Comparison of ENCODE assay signal across 8 mouse cellular contexts in genomic region chr1:149960734-149961424, GRCm38 (mm10). TPM values are rescaled to one million over a fixed set of nuclear protein-coding genes. Genes with fewer than 3 reads are reported as not detected.
DNase-seq lines count a peak whose midpoint lies in the region; ATAC-seq lines count a peak whose summit lies in the region.

TSS of gene Pla2g4a (minus strand) at chr1:149961290.

- 32% methylated on average over 15 of the region's 15 CpGs for WGBS in forebrain, embryonic 12.5 days

- no peak within 1 kb of the TSS for H3K27ac ChIP-seq in forebrain, embryonic 12.5 days

- H3K4me3 ChIP-seq in forebrain, embryonic 12.5 days (replicated peaks) = peak within 1 kb of the TSS; percentile 28

- H3K9me3 ChIP-seq in forebrain, embryonic 12.5 days = no peaks in the 10 kb centered on the region

- intact Hi-C loops in heart, postnatal 10 days (cut with DNase I) = no loop called here

- H3K27me3 ChIP-seq in forebrain, embryonic 12.5 days = no peaks in the 10 kb centered on the region

- peak; percentile 55 for DNase-seq in urinary bladder, adult 18-20 months (ENCODE audit: low spot score in 2 of 2)
- DNase-seq in urinary bladder, postnatal 10 days (ENCODE audit: low spot score) = no peak
- DNase-seq in heart, postnatal 10 days = peak; percentile 47 to 48
- peak; percentile 65 to 72 for DNase-seq in kidney, postnatal 4 days
- peak; percentile 64 for DNase-seq in lung, postnatal 25 days (ENCODE audit: low spot score)
- DNase-seq in ovary, postnatal 36 days (ENCODE audit: low spot score) = peak; percentile 34
- peak; percentile 56 for DNase-seq in urinary bladder, postnatal 25 days (ENCODE audit: low spot score)

- no peak within 1 kb of the TSS for H3K9ac ChIP-seq in forebrain, embryonic 12.5 days

- no peaks in the 10 kb centered on the region for H3K36me3 ChIP-seq in forebrain, embryonic 12.5 days (replicated peaks)

- H3K4me1 ChIP-seq in forebrain, embryonic 12.5 days = no peaks in the 10 kb centered on the region

- peak within 1 kb of the TSS; percentile 48 for H3K4me2 ChIP-seq in forebrain, embryonic 12.5 days

- ATAC-seq in forebrain, embryonic 12.5 days (ENCODE audit: low FRiP score) = no peak

RNA-seq across cellular contexts. Expression of gene Pla2g4a, which starts in this region (rescaled TPM):
- 2.7 and 3.1 TPM in 2 replicates for polyA plus RNA-seq in forebrain, embryonic 12.5 days (2016; fragmentation: Nextera tagmentation; extraction: Ambion mirVana)
- total RNA-seq in heart, postnatal 10 days (2021) = 1 to 10 TPM; 3.8 to 4.7 TPM
